Mouse (Mus musculus) lung, embryonic 16.5 days (tissue): ENCODE results near the gene Tmod3. TPM values are rescaled to one million over a fixed set of nuclear protein-coding genes. Genes with fewer than 3 reads are reported as not detected.

Source experiments
- ATAC-seq: fragments of 200-750 bp; cut with Nextera tagmentation; 2 replicates; pipeline ENCODE4 v1.8.0; 2017; ENCODE audit warnings: low read depth, mild to moderate bottlenecking, moderate library complexity
- H3K27ac ChIP-seq: fragments of 300-500 bp; sonication (generic); 2 replicates; pipeline ENCODE4 v1.5.1; 2014; ENCODE audit warnings: mild to moderate bottlenecking, control low read depth, low read length
- H3K27me3 ChIP-seq: fragments of 300-500 bp; sonication (generic); 2 replicates; pipeline ENCODE4 v1.6.1; 2014; ENCODE audit warnings: low read depth, low read length, mixed read lengths; ENCODE audit not compliant: control insufficient read depth, insufficient read depth
- H3K36me3 ChIP-seq: fragments of 300-500 bp; sonication (generic); 2 replicates; pipeline ENCODE4 v1.6.1; 2014; ENCODE audit warnings: low read length; ENCODE audit not compliant: control insufficient read depth, insufficient read depth
- H3K4me1 ChIP-seq: fragments of 300-500 bp; sonication (generic); replicated peaks from 2 replicates; pipeline ENCODE4 v1.6.1; 2014; ENCODE audit warnings: low read length, mixed read lengths; ENCODE audit not compliant: control insufficient read depth, insufficient read depth
- H3K4me2 ChIP-seq: fragments of 300-500 bp; sonication (generic); 2 replicates; pipeline ENCODE4 v1.6.1; 2014; ENCODE audit warnings: low read depth, low read length, control low read depth
- H3K4me3 ChIP-seq: fragments of 300-500 bp; sonication (generic); 2 replicates; pipeline ENCODE4 v1.5.1; 2014; ENCODE audit warnings: mild to moderate bottlenecking, low read length, control low read depth
- H3K9ac ChIP-seq: fragments of 300-500 bp; sonication (generic); 2 replicates; pipeline ENCODE4 v1.6.1; 2014; ENCODE audit warnings: low read length, control low read depth
- H3K9me3 ChIP-seq: fragments of 300-500 bp; sonication (generic); 2 replicates; pipeline ENCODE4 v1.6.1; 2016; ENCODE audit warnings: low read length; ENCODE audit not compliant: control insufficient read depth
- WGBS: fragments of 180-500 bp; shearing (Covaris S2); extraction: QIAGEN DNeasy Blood & Tissue Kit; methylation state at CpG from one replicate; pipeline ENCODE4 v1.1.7; 2014; 5-methylcytosine and 5-hydroxymethylcytosine counted together
- polyA plus RNA-seq: library from polyadenylated mRNA; unstranded; fragments of >200 nt; fragmentation: Nextera tagmentation; extraction: Ambion mirVana; gene quantifications from 2 replicates; pipeline ENCODE4 v1.2.1, GENCODE M21; 2015

Gene Tmod3
- polyA plus RNA-seq, 1 experiment from 2014 or later: 177 TPM

- H3K4me3 ChIP-seq: no peak overlapping the region
- no peaks in the 10 kb centered on the region for H3K4me1 ChIP-seq
- H3K9ac ChIP-seq: no peak overlapping the region
- H3K27me3 ChIP-seq: no peaks in the 10 kb centered on the region
- WGBS: 91% methylated on average over 9 of the region's 9 CpGs
- no peak overlapping the region for H3K27ac ChIP-seq
- peaks cover 41% of the 10 kb centered on the region for H3K36me3 ChIP-seq
- H3K9me3 ChIP-seq: peaks cover 3% of the 10 kb centered on the region; the same call in 1 of the 2 replicates
- no peak for ATAC-seq
- H3K4me2 ChIP-seq: no peak overlapping the region
Measured at GRCm38 (mm10) chr9:75465856-75466255, 93.6 kb downstream of the Tmod3 start.

GRCm38 (mm10) chr9:75463050-75463660, 96.3 kb downstream of the Tmod3 start:
- Histone ChIP-seq H3K9ac (no peak overlapping the region), H3K9me3 (peaks cover 3% of the 10 kb centered on the region; the same call in 1 of the 2 replicates), H3K27me3 (no peaks in the 10 kb centered on the region), H3K4me3 (no peak overlapping the region), H3K27ac (no peak overlapping the region), H3K36me3 (peaks cover 63% of the 10 kb centered on the region), H3K4me1 (no peaks in the 10 kb centered on the region), H3K4me2 (no peak overlapping the region)
- no peak for ATAC-seq
- 76% methylated on average over 8 of the region's 8 CpGs for WGBS

- peaks cover 60% of the 10 kb centered on the region for H3K36me3 ChIP-seq
- WGBS: 77% methylated on average over 10 of the region's 10 CpGs
- H3K4me2 ChIP-seq: no peak overlapping the region
- ATAC-seq: no peak
- no peak overlapping the region for H3K27ac ChIP-seq
- no peak overlapping the region for H3K9ac ChIP-seq
- H3K4me3 ChIP-seq: no peak overlapping the region
- no peaks in the 10 kb centered on the region for H3K27me3 ChIP-seq
- H3K9me3 ChIP-seq: no peaks in the 10 kb centered on the region
- H3K4me1 ChIP-seq: no peaks in the 10 kb centered on the region
Measured at GRCm38 (mm10) chr9:75455684-75456083, 103.8 kb downstream of the Tmod3 start.

GRCm38 (mm10) chr9:75453994-75454393, 105.5 kb downstream of the Tmod3 start:
- Histone ChIP-seq H3K4me3 (no peak overlapping the region), H3K9me3 (no peaks in the 10 kb centered on the region), H3K36me3 (peaks cover 54% of the 10 kb centered on the region), H3K27me3 (no peaks in the 10 kb centered on the region), H3K4me2 (no peak overlapping the region), H3K9ac (no peak overlapping the region), H3K27ac (no peak overlapping the region), H3K4me1 (no peaks in the 10 kb centered on the region)
- no peak for ATAC-seq
- WGBS: 74% methylated on average over 2 of the region's 2 CpGs

GRCm38 (mm10) chr9:75448021-75448420, 111.4 kb downstream of the Tmod3 start:
- no peak overlapping the region for H3K9ac ChIP-seq
- peaks cover 27% of the 10 kb centered on the region for H3K36me3 ChIP-seq
- no peak overlapping the region for H3K4me3 ChIP-seq
- WGBS: 87% methylated on average over 3 of the region's 3 CpGs
- H3K9me3 ChIP-seq: no peaks in the 10 kb centered on the region
- H3K4me1 ChIP-seq: peaks cover under 1% of the 10 kb centered on the region; the same call in 1 of the 2 replicates
- no peaks in the 10 kb centered on the region for H3K27me3 ChIP-seq
- ATAC-seq: no peak
- H3K27ac ChIP-seq: no peak overlapping the region
- H3K4me2 ChIP-seq: no peak overlapping the region

Other genes with a start within 250 kb of the Tmod3 start
- gene Bcl2l10, start 211.9 kb downstream of the Tmod3 start, polyA plus RNA-seq: not detected in 2 replicates
- 41.8 and 47.4 TPM in 2 replicates for gene Mapk6, start 149.7 kb downstream of the Tmod3 start, polyA plus RNA-seq
- gene Leo1, start 118.1 kb downstream of the Tmod3 start, polyA plus RNA-seq: 32.2 and 36.3 TPM in 2 replicates
- 8.7 and 9.2 TPM in 2 replicates for gene Tmod2, start 51.7 kb upstream of the Tmod3 start, polyA plus RNA-seq
- 21.4 and 24.8 TPM in 2 replicates for gene Lysmd2, start 66.1 kb upstream of the Tmod3 start, polyA plus RNA-seq
- gene Scg3, start 124.4 kb upstream of the Tmod3 start, polyA plus RNA-seq: 1.0 and 1.2 TPM in 2 replicates
- 32.3 and 35.3 TPM in 2 replicates for gene Bmp5, start 215.7 kb upstream of the Tmod3 start, polyA plus RNA-seq